Mouse (Mus musculus) cortical plate, adult 2 months (tissue): Measurements from ENCODE around the gene Prkce.

Experiments
- CTCF ChIP-seq: fragments of 200-500 bp; IDR thresholded peaks from 2 replicates; pipeline ENCODE4 v1.5.1; 2011; ENCODE audit warnings: mild to moderate bottlenecking, control low read depth, low read length; ENCODE audit not compliant: insufficient read depth; ENCODE audit errors: extremely low read depth
- POLR2A ChIP-seq: fragments of 200-500 bp; IDR thresholded peaks from 2 replicates; pipeline ENCODE4 v1.6.1; 2011; ENCODE audit warnings: mild to moderate bottlenecking, low read length, control low read depth; ENCODE audit not compliant: insufficient read depth; ENCODE audit errors: extremely low read depth

DNA sequence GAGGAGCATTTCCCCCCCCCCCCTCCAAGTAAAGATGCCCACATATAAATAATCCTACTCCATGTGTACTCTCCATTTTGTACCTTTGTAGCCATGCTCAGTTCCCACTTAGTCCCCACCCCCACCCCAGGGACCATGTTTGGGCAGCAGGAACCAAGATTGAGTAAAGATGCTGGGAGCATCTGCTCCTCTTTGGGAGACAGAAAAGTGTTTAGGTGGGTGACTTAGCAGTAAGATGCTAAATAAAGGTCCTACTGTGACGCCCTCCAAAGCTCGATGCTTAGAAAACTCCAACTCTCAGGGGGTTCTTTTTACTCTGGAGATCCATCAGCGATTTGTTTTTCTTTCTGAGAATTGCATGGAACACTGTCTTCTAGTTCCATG is 270.7 kb downstream of the Prkce start:
- TF ChIP-seq CTCF (no peak), POLR2A (no peak)
